Mouse (Mus musculus) c-Kit-negative CD71-positive TER-119-positive erythroid progenitor cells, embryonic 14.5 days (primary cell): Measurements from ENCODE around the gene Mup15.
"Not testable (repeated sequence)": the region's sequence is repeated elsewhere in the genome, so short reads cannot be mapped to it uniquely, and the experiment has no call there.

Experiments
- DNase-seq: peaks from one replicate; pipeline ENCODE4 v3.0.0-alpha.2; 2013; ENCODE audit warnings: low read depth, low spot score

Gene Mup15

DNA sequence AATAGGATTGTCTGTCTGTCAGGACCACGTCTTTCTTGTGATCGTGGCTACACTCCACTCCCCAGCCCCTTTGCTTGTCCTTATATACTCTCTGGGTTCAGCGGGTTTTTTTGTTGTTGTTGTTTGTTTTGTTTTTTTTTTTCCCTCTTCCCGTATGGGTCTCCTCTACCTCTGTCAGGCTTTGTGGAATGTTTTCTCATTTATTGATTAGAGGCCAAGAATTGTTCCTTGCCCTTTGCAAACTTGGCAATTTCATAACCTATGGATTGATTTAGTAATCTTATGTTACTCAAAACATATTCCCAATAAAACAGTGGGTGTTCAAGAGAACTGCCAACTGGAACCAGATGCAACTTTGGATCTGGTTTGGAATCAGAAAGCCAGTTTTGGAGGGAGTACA lies at the start of gene Mup15:
Mup15 (minus strand) TSS at position 101 of the 400 bp plus-strand sequence.
- not testable (repeated sequence) for DNase-seq
